8 mouse cellular contexts compared by ENCODE assay signal in genomic region chr14:21136906-21137305, GRCm38 (mm10).
A peak's percentile ranks its signal among the peaks of the same experiment; 100 is the strongest.
DNase-seq lines count a peak whose midpoint lies in the region; ATAC-seq and TF ChIP-seq lines count a peak whose summit lies in the region.

No protein-coding gene starts in this region.

- H3K27me3 ChIP-seq in stomach, postnatal 0 days (ENCODE audit: control insufficient read depth, insufficient read depth, low read length) = no peaks in the 10 kb centered on the region

- H3K36me3 ChIP-seq in stomach, postnatal 0 days (ENCODE audit: control insufficient read depth, insufficient read depth, low read length) = no peaks in the 10 kb centered on the region

- H3K27ac ChIP-seq in stomach, postnatal 0 days (replicated peaks) = no peak overlapping the region

- no peak for TF ChIP-seq EP300 in stomach, postnatal 0 days (optimal IDR thresholded peaks at IDR 0.05)

- no peaks in the 10 kb centered on the region for H3K4me1 ChIP-seq in stomach, postnatal 0 days (replicated peaks; ENCODE audit: control insufficient read depth, insufficient read depth)

- H3K4me3 ChIP-seq in stomach, postnatal 0 days (ENCODE audit: low read depth, low read length) = no peak overlapping the region

- 28% methylated on average over 1 of the region's 1 CpGs for WGBS in stomach, postnatal 0 days

- peak; percentile 95 for TF ChIP-seq CTCF in stomach, postnatal 0 days (IDR thresholded peaks at IDR 0.05; ENCODE audit: low read depth)

- ATAC-seq in stomach, postnatal 0 days (ENCODE audit: low FRiP score, low TSS enrichment) = no peak

- no peak overlapping the region for H3K4me2 ChIP-seq in stomach, postnatal 0 days (replicated peaks; ENCODE audit: low read depth)

- H3K9me3 ChIP-seq in stomach, postnatal 0 days (ENCODE audit: control insufficient read depth, low read length) = no peaks in the 10 kb centered on the region

- H3K9ac ChIP-seq in stomach, postnatal 0 days (ENCODE audit: low read length) = no peak overlapping the region

- DNase-seq in ovary, postnatal 14 days (ENCODE audit: low spot score) = peak; percentile 52
- DNase-seq in ovary, postnatal 10 days (ENCODE audit: low spot score) = no peak
- peak; percentile 69 for DNase-seq in adrenal gland, postnatal 14 days
- peak; percentile 76 for DNase-seq in embryo, embryonic 11 days
- DNase-seq in heart, postnatal 10 days = peak; percentile 74 to 81
- DNase-seq in layer of hippocampus, postnatal 25 days (ENCODE audit: extremely low spot score in 1 of 2, low spot score in 1 of 2) = peak; percentile 17 to 54
- DNase-seq in mesoderm, embryonic 11.5 days (ENCODE audit: low read depth, low spot score) = peak; percentile 82
- peak; percentile 34 for DNase-seq in stomach, postnatal 0 days (ENCODE audit: low spot score)

- intact Hi-C loops in heart, postnatal 10 days (cut with DNase I) = loop anchor here (1.0 to 5.0 kb wide), 5 partner anchors 360 to 607 kb away; no protein-coding TSS in a partner anchor
